Mouse (Mus musculus) C2C12 (cell line): ENCODE measurements around the gene Pdzrn3.

Experiments
- CEBPB ChIP-seq: IDR thresholded peaks from one replicate; pipeline ENCODE4 v1.6.1; 2011; ENCODE audit warnings: low read depth, mild to moderate bottlenecking, control low read depth, moderate library complexity
- CTCF ChIP-seq: IDR thresholded peaks from one replicate; pipeline ENCODE4 v1.5.1; 2011; ENCODE audit not compliant: control insufficient read depth, insufficient read depth, insufficient read length
- MAX ChIP-seq: IDR thresholded peaks from one replicate; pipeline ENCODE4 v1.6.1; 2011; ENCODE audit warnings: mild to moderate bottlenecking, control low read depth
- USF1 ChIP-seq: IDR thresholded peaks from one replicate; pipeline ENCODE4 v1.6.1; 2011; ENCODE audit warnings: low read depth, mild to moderate bottlenecking, control low read depth, moderate library complexity

GRCm38 (mm10) chr6:101194386-101194925 is 183.2 kb downstream of the Pdzrn3 start:
- TF ChIP-seq CTCF (no peak), CEBPB (no peak), USF1 (no peak), MAX (no peak)
